Mouse (Mus musculus) kidney, postnatal 10 days (tissue): ENCODE results near the gene Tm2d1.
A peak's percentile ranks its signal among the peaks of the same experiment; 100 is the strongest.
"Not testable (repeated sequence)": the region's sequence is repeated elsewhere in the genome, so short reads cannot be mapped to it uniquely, and the experiment has no call there.

ENCODE experiments used
- DNase-seq: peaks from one replicate; pipeline ENCODE4 v3.0.0; 2021; ENCODE audit warnings: mixed read lengths

The Tm2d1 gene

DNA sequence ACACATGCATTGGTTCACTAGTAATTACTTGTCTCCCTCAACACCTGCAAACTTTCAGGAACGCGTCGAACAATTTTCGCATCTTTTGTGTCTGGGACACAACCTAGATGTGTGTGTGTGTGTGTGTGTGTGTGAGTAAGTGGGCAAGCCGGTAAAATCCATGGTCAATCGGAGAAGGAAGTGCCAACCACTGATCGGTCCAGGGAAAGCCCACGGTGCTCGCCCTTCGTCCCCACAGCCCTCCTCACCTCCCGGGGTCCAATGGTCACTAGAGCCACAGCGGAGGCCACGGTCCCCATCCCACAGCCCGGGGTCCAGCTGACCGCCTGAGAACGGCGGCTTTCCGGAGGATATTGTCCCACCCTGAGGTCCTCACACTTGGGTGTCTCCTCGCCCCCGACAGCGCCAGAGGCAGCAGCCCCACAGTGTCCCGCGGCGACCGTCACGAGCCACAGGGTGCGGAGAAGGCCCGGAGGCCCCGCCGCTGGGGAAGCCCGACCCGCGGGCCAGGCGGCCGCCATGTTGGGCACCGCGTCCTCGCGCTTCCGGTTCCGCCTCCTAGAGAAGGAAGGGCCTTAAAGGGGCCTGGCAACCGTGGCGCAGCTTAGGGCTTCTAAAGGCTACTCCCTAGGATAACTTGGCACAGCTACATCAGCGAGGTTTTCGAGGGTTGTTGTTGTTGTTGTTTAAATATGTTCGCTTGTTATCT lies at the start of gene Tm2d1:
Tm2d1 (minus strand) TSS at position 591 of the 709 bp plus-strand sequence.
- peak; percentile 91 for DNase-seq

GRCm38 (mm10) chr4:98428371-98428770 lies 45.3 kb upstream of the Tm2d1 start:
- peak; percentile 55 for DNase-seq

DNA sequence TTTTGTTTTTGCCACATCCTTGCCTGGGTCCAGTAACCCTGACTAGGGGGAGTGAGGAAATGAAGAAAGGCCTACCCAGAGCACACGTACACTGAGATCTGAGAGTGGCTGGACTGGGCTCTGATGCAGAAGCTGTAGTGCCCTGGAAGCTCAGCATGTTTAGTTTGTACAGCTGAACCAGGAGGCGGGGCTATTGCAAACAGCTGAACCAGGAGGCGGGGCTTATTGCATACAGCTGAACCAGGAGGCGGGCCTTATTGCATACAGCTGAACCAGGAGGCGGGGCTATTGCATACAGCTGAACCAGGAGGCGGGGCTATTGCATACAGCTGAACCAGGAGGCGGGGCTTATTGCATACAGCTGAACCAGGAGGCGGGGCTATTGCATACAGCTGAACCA lies 32.0 kb upstream of the Tm2d1 start:
- DNase-seq, result not testable (repeated sequence)

DNA sequence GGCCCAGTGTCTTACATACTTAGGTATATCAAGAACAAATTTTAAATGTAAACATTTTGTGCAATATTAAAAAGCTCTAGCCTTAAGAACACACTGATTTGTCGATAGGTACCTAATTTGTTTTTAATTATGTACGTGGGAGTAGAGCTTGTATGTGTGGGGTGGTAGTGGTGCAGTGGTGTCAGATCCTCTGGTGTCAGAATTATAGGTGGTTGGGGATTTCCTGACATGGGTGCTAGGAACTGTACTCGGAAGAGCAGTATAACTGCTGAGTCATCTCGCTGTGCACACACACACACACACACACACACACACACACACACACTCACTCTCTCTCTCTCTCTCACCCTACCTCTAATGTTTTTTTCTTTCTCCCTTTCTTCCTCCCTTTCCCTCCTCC lies 25.3 kb upstream of the Tm2d1 start:
- no peak for DNase-seq

- DNase-seq, result no peak
These were observed 21.3 kb upstream of the Tm2d1 start for GRCm38 (mm10) chr4:98404412-98404811.

DNA sequence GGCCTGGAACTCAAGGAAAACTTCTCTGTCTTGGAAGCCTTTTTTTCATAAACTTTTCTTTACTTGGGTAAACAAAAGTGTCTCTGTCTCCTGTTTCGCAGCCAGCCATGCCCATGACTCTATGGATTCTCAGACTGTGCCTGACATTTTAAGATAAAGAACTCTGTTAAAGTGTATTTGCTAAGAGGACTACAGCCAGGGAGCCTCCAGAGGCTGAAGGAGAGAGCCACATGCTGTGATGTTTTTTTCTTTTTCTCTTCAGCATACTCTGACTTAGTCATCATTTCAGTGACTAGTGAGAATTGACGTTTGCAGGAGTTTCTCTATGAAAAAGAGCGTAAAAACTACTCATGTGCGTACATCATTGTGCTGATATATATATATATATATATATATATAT lies 20.4 kb upstream of the Tm2d1 start:
- no peak for DNase-seq

DNA sequence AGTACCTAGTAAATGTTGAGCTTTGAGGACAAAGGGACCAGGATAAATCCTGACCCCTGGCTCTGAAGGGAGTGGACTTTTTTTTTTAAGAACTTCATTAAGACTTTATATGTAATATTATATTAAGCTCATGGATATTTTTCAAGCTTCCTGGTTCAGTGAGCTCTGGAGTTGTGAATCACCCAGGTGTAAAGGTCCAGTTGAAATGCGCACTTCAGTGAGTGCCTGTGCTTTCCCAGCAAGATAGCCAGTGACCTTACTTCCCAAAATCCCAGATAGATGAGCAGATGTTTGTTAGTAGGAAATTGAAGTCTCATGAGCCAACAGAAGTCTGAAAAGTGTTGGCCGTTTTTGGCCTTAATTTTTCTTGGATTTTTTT lies 18.5 kb upstream of the Tm2d1 start:
- no peak for DNase-seq

- peak; percentile 34 for DNase-seq
These were observed 17.9 kb upstream of the Tm2d1 start for GRCm38 (mm10) chr4:98400926-98401583.

DNA sequence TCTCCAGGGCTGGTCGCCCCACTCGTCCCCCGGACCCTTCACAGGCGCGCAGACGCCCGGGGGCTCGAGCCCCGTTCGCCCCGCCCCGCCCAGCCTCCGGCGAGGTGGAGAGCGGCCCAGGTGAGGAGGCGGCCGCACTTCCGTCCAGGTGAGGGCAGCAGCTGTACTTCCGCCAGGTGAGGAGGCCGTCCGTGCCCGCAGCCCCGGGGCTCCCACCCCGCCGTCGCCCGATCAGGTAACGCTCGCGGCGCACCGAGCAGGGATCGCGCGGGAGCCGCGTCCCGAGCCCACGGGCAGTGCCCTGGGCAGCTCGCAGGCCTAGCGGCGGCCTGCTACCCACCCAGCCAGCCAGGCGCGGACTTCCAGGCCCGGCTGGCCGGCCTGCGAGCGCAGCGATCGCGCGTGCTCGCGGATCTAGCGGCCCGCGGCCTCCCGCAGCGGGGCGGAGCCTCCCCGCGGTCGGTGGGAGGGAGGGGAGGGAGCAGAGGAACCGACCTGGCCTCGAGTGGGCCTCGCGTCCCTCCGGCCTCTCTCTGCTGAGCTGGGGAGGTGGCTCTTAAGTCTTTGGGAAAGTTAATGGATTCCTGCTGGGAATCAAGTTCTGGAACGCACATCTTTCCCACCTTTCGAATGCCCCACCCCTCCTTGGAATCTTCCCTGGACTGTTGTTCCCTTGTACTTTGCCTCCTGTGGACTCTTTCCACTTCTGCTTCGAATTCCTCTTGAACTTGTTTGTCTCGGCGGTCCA lies 12.8 kb upstream of the Tm2d1 start, which contains the start of gene Patj:
Patj (plus strand) TSS at position 96 of the 748 bp plus-strand sequence.
- DNase-seq, result peak; percentile 81

DNA sequence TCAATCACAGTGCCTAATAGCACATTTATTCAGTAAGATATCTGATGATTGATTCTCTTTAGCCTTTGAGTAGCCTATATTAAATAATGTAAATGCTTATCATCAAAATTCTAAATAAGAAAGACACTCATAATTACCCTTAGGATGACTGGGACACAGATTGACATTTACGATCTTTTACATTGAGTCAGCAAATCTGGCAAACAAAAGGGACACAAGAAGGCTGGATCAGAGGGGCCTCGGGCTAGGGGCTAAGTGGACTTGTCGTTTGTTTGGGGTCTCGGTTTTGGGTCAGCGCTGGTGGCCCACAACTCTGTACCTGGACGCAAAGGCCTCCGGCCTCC lies 12.2 kb upstream of the Tm2d1 start:
- DNase-seq, result no peak

DNA sequence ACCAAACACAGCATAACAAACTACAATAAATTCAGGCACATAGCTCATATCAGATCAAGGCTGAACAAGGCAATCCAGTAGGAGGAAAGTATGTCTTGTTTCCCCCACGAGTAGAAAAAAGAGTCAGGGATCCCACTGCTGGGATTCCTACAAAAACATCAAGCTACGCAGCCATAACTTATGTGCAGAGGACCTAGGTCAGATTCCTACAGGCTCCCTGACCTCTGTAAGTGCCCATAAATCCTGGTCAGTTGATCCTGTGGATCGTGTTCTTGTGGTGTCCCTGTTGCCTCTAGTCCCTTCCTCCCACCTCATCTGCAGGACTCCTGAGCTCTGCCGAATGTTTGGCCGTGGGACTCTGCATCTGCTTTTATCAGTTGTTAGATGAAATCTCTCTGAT lies 1.9 kb upstream of the Tm2d1 start:
- no peak for DNase-seq

DNA sequence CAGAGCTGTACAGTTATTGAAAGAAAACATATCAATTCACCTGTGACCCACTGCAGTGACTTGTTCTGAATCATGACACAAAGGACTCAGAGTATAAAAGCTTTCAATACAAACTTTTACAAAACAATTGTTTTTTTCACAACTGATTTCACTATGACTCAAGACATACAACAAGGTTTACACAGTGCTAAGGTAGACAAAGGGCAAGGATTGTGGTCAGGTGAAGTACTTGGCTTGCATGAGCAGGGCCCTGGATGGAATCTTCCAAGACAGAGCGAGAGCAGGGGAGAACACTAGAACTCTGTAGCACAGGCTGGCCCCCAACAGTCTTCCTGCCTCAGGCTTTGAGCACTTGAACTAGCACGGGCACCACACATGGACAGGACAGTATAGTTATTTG lies 6.2 kb downstream of the Tm2d1 start:
- DNase-seq, result no peak

- DNase-seq, result peak; percentile 13
These were observed 7.7 kb downstream of the Tm2d1 start for GRCm38 (mm10) chr4:98375401-98375800.

GRCm38 (mm10) chr4:98358034-98358809 lies 24.9 kb downstream of the Tm2d1 start:
- no peak for DNase-seq

DNA sequence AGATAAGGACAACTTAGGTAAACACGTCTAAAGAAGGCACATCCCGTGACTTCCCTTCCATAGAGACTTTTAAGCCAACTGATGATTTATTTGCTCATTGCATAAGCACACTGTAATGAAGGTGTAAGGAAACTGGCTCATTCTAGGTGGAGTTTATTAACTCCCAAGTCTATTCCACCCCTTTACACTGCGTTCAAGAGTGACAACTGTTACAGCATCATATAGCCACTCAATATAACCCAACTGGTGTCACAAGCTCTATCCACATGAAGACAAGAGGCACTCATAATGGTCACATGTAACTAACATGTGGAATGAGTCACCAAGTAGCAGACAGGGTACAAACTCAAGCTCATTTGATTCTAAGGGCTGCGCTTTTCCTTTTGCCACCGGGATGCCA lies 34.5 kb downstream of the Tm2d1 start:
- no peak for DNase-seq

DNA sequence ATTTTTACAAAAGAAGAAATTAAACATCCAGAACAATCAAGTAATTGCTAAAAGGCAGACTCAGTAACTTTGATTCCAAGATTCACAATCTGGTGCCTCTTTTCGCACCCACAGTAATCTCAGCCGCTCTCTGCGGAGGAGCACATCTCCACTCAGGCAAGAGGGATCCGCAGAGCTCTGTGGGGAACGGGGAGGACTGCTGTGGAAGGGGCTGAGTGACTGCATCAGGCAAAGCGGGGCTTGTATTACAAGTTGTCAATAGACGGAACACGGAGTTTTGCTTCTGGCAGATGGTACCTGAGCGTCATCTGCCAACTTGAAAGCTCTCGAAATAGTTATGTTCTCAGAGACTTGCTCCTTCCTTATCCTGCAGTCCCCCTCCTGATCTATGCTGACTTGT lies 37.3 kb downstream of the Tm2d1 start:
- DNase-seq, result no peak

- DNase-seq, result peak; percentile 18
These were observed 43.0 kb downstream of the Tm2d1 start for GRCm38 (mm10) chr4:98339992-98340564.

DNA sequence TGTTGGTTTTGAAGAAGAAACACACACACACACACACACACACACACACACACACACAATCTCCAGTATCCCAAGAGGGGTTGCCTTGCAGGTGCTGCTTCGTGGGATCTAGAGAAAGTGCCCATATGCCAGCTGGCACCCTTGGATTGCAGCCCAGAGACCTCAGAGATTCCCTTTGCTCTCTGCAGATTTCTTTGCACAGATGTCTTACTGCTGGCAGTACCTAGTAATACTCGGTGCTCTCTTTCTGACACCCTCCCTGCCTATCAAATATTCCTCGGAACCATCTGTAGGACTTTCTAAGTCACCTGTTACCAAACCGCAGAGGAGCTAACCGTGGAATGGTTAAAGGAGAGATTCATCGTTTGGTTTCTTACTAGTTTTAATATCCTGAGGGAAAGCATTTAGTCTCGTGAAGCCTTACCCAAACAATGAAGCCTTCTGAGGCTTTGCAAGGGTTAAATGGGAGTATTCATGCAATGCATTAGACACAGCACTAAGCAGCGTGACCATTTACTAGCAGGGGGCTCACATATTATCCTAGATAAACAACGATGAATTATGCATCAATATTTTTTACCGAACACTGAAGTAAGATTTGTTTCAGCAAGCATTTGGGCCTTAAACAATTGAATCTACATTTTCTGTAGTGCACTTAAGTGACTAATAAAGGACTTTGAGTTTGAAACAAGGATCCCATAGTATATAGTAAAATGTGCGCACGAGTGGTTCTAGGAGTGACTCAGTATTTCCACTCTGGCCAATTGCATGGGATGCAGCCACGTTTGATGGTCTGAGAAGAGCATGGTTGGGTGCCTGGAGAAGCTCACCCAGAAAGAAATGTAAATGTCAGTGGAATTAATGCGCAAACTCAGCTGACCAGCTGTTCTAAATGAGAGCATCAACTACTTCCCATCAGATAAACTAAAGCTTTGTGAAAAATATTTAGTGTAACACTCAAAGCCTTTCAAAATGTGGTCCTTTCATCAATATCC lies 44.2 kb downstream of the Tm2d1 start:
- DNase-seq, result no peak

- DNase-seq, result no peak
These were observed 45.9 kb downstream of the Tm2d1 start for GRCm38 (mm10) chr4:98337197-98337596.

DNA sequence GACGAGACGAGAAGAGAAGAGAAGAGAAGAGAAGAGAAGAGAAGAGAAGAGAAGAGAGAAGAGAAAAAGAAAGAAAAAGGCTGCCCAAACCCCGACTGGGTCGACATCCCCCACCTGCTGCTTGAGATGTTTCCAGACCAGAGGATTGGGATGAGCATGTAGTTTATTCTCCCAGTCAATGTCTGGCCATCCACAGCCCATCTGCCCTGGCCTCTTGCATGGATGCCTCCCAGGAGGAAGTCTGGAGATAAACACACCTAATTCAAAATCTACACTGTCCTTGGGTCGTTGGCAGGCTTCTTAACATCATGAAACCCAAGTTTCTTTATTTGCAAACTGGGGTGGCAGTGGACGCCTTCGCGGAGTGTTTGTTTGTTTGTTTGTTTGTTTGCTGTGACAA lies 47.4 kb downstream of the Tm2d1 start:
- no peak for DNase-seq

DNA sequence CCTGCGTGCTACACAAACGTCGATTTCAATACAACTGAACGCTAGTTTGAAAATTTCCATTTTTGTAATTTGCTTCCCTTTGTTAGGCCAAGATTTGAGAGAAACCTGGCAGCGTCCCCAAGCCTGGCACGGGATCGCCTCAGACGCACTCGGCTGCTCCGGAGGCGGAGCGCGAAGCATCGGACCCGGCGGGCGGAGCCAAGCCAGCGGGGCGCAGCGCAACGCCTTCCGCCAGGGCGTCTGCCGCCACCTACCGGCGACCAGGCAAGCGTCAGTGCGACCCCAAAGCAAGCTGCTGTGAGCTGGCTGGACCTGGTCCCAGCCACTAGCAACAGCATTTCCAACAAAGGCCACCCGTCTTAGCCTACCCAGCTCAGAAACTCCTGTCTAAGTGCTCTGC lies 60.9 kb downstream of the Tm2d1 start:
- DNase-seq, result peak; percentile 98
